Mouse (Mus musculus) right cerebral cortex, adult 18-20 months (tissue): ENCODE measurements around the gene Ranbp9.

Experiments
- DNase-seq: peaks from one replicate; pipeline ENCODE4 v3.0.0; 2022; ENCODE audit warnings: mixed read lengths

Ranbp9 gene

DNA sequence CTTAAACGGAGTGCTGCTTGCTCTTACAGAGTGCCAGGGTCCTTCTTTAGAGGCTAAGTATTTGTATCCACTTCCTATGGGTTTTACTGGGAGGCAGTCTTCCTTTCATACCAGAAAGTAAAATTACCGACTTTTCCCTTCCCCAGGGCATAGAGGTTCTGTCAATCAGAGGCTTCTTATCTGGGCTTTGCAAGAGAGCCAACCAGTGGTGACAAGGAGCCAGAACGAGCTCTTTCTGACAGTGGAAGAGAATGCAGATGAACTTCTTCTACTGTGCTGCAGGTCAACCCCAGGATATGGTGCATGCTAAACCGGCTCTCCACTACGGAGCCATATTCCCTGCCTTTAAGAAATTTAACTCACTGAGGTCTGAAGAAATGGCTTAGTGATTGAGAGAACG lies 120.5 kb downstream of the Ranbp9 start:
- DNase-seq: no peak

DNA sequence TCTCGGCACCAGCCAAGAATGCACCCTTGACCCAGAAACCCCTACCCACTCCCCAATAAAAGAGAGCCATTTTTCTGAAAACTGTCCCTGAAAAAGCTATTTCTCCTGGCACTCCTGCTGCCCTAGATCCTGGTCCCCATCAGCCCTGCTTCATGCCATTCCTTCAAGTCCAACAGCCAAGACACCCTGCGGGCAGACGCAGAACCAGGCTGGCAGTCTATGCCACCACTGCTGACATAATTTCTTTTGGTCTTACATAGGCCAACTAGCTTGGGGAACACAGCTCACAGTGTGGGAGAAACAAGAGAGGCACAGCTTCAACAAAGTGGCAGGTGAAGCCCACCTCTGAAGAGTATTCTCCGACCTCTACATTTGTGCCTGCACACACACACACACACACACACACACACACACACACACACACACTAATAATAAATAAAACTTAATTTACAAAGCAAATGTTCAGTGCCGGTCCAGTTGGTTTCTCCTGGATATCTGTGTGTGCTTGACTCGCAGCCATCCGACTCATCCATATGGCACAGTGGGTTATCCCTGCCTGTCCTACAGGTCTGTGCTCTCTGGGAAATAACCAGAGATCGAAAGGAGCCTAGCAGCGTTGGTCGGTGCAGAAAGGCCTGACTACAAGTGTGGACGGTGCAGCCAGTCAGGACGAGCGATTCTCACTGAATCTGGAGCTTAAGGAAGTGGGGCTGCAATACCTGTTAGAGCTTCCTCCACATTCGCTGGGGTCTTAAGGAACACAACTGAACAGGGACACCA lies 124.5 kb downstream of the Ranbp9 start:
- DNase-seq: no peak

DNA sequence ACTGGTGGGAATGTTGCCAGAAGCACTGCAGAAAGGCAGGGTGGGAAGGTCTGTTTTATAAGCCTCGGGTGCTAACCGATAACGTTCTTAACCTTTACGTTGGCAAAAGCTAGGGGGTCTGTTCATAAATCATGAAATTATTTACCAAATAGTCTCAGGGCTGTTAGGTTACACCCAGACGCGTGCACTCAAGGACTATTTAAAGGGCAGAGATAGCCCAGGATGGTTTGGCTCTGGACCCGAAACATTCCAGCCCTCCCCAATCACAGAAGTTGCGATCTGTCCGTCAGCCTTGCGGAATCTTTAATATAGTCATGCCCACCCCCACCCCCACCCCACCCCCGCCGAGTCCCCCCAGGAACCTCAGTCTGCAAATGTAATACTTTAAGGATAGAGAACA lies 126.7 kb downstream of the Ranbp9 start:
- DNase-seq: no peak

DNA sequence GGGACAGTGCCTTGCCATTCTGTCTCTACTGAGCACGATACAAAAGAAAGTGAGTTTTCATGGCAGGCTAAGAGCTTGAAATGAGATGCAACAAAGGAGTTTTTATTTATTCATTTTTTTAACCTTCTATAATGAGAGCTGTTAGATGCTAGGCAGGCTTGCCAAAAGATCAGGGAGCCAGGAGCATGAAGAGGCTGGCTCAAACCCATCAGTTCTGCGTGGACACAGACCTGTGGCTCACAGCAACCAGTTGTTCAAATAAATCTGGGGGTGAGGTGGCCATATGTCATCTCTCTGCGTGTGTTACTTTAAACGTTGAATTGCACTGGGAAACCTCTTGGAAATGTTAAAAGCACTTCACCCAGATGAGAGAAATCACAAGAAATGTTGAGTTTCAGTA lies 127.7 kb downstream of the Ranbp9 start:
- no peak for DNase-seq
